Comparison of ENCODE assay signal across 8 mouse cellular contexts in genomic region chr5:64883906-64884591, GRCm38 (mm10). TPM values are rescaled to one million over a fixed set of nuclear protein-coding genes. Genes with fewer than 3 reads are reported as not detected.
DNase-seq lines count a peak whose midpoint lies in the region; ATAC-seq and TF ChIP-seq lines count a peak whose summit lies in the region.
"Had no signal": no experiment of that assay in that cellular context is flagged by ENCODE, and none has a peak within 500 bp of the region (broad histone marks: within the 10 kb centered on the region; RNA-seq: fewer than 3 reads in every experiment).

No protein-coding gene starts in this region.

- 12% methylated on average over 8 of the region's 8 CpGs for WGBS in heart, adult 2 months
- 50% methylated on average over 8 of the region's 8 CpGs for WGBS in kidney, embryonic 16.5 days

- H3K27ac ChIP-seq in heart, adult 2 months, result peak overlapping the region; percentile 79
- peak overlapping the region; percentile 69 for H3K27ac ChIP-seq in kidney, embryonic 16.5 days (ENCODE audit: low read length)

- intact Hi-C loops in heart, adult 2 months (cut with DNase I), result loop anchor here (10.0 kb wide), 2 partner anchors 71 to 331 kb away; no protein-coding TSS in a partner anchor

- TF ChIP-seq EP300 in heart, adult 2 months (IDR thresholded peaks at IDR 0.05; ENCODE audit: insufficient read depth, low read depth, low read length), result 0 out of 2 replicates have a peak, but pooled peaks have one; percentile 31

- 0 out of 2 replicates have a peak overlapping the region, but pooled peaks have one; percentile 17 for H3K4me2 ChIP-seq in kidney, embryonic 16.5 days (replicated peaks; ENCODE audit: low read depth, low read length)

- no peaks in the 10 kb centered on the region for H3K79me2 ChIP-seq in heart, adult 2 months (replicated peaks; ENCODE audit: control insufficient read depth, insufficient read depth, low read length)

- H3K9me3 ChIP-seq in kidney, embryonic 16.5 days (ENCODE audit: low read length), result peaks cover 4% of the 10 kb centered on the region; the same call in 1 of the 2 replicates
- H3K9me3 ChIP-seq in megakaryocyte, embryonic 14.5 days, result peaks cover 13% of the 10 kb centered on the region

- 0 out of 2 replicates have a peak overlapping the region, but pooled peaks have one; percentile 2 for H3K4me3 ChIP-seq in heart, adult 2 months
- no peak overlapping the region for H3K4me3 ChIP-seq in kidney, embryonic 16.5 days (ENCODE audit: low read length)
- H3K4me3 ChIP-seq in megakaryocyte, embryonic 14.5 days (replicated peaks), result peak overlapping the region; percentile 89
- H3K4me3 ChIP-seq: erythroblast, embryonic 14.5 days had no signal

- H3K9ac ChIP-seq in heart, adult 2 months (ENCODE audit: low read depth, low read length), result peak overlapping the region; percentile 31
- H3K9ac ChIP-seq in kidney, embryonic 16.5 days (replicated peaks; ENCODE audit: low read length), result no peak overlapping the region

- no peaks in the 10 kb centered on the region; the same call in 1 of the 2 replicates for H3K36me3 ChIP-seq in heart, adult 2 months (ENCODE audit: control insufficient read depth, insufficient read depth, low read length)
- no peaks in the 10 kb centered on the region for H3K36me3 ChIP-seq in kidney, embryonic 16.5 days (ENCODE audit: insufficient read depth, low read length)
- H3K36me3 ChIP-seq in megakaryocyte, embryonic 14.5 days (replicated peaks; ENCODE audit: low read length), result no peaks in the 10 kb centered on the region

- peaks cover 4% of the 10 kb centered on the region for H3K4me1 ChIP-seq in heart, adult 2 months (ENCODE audit: control insufficient read depth, insufficient read depth, low read length)
- H3K4me1 ChIP-seq in kidney, embryonic 16.5 days (ENCODE audit: insufficient read depth, low read length), result peaks cover 16% of the 10 kb centered on the region; the same call in 1 of the 2 replicates
- peaks cover 38% of the 10 kb centered on the region for H3K4me1 ChIP-seq in megakaryocyte, embryonic 14.5 days

- peak; percentile 59 for DNase-seq in CD4-positive, CD25-positive, alpha-beta regulatory T cell, adult 2 months (ENCODE audit: low read depth, low spot score)
- peak; percentile 75 for DNase-seq in NIH3T3 (ENCODE audit: low read depth)
- DNase-seq in heart, adult 2 months, result peak in 1 of 2 experiments; percentile 65
- no peak for DNase-seq in right cerebral cortex, postnatal 25 days
- DNase-seq in adrenal gland, postnatal 4 days (ENCODE audit: low spot score in 2 of 2), result no peak

- ATAC-seq in kidney, embryonic 16.5 days (ENCODE audit: low FRiP score, low TSS enrichment), result peak; percentile 65

- peak; percentile 59 for TF ChIP-seq CTCF in heart, adult 2 months (IDR thresholded peaks at IDR 0.05)

- no peaks in the 10 kb centered on the region for H3K27me3 ChIP-seq in heart, adult 2 months (ENCODE audit: control insufficient read depth, insufficient read depth, low read length)
- H3K27me3 ChIP-seq in kidney, embryonic 16.5 days (ENCODE audit: insufficient read depth, low read length), result no peaks in the 10 kb centered on the region
- no peaks in the 10 kb centered on the region for H3K27me3 ChIP-seq in megakaryocyte, embryonic 14.5 days (replicated peaks)

- no peak for TF ChIP-seq POLR2A in heart, adult 2 months (IDR thresholded peaks at IDR 0.05; ENCODE audit: insufficient read depth, low read depth, low read length)

RNA-seq across cellular contexts. Expression of gene Tlr1, which starts 49.3 kb away (rescaled TPM):
- under 1 TPM; 0.32 to 0.63 TPM for total RNA-seq in heart, adult 2 months (2021)
- polyA plus RNA-seq in heart, adult 2 months (2012; rRNA removed), result 1.00 and 1.0 TPM in 2 replicates
- 0.58 and 0.62 TPM in 2 replicates for polyA plus RNA-seq in kidney, embryonic 16.5 days (2015; fragmentation: Nextera tagmentation; extraction: Ambion mirVana)
- polyA plus RNA-seq in megakaryocyte, embryonic 14.5 days (2012; ENCODE audit: insufficient read depth, low replicate concordance), result 0.31 TPM in 1 of 2 replicates, not detected in the other
- 1 to 10 TPM; 1.4 to 1.7 TPM for total RNA-seq in adrenal gland, postnatal 4 days (2021)
- polyA plus RNA-seq: erythroblast, embryonic 14.5 days had no signal

Comparison
In these comparisons a context has a peak if more than half of its experiments do, and no peak if none do; other contexts are left out.
1. DNase-seq: peak in CD4-positive, CD25-positive, alpha-beta regulatory T cell, adult 2 months (single experiment) and NIH3T3 (single experiment); none in right cerebral cortex, postnatal 25 days (single experiment) and adrenal gland, postnatal 4 days (0 of 2).